Mouse (Mus musculus): Measurements from ENCODE around the gene Kirrel3. TPM values are rescaled to one million over a fixed set of nuclear protein-coding genes. Genes with fewer than 3 reads are reported as not detected.

Gene Kirrel3
- polyA plus RNA-seq, 1 experiment from 2014 or later, result 44.4 TPM

- ATAC-seq (ENCODE audit: low read depth), result no peak
- 15% methylated on average over 5 of the region's 5 CpGs for WGBS
- Histone ChIP-seq H3K9me3 (ENCODE audit: control insufficient read depth, low read length) (no peaks in the 10 kb centered on the region), H3K4me1 (ENCODE audit: control insufficient read depth, insufficient read depth, low read length) (peaks cover 10% of the 10 kb centered on the region; the same call in 1 of the 2 replicates), H3K27ac (ENCODE audit: low read depth, low read length) (no peak overlapping the region), H3K27me3 (ENCODE audit: control insufficient read depth, insufficient read depth, low read length) (peaks cover 6% of the 10 kb centered on the region), H3K36me3 (ENCODE audit: control insufficient read depth, insufficient read depth, low read length) (no peaks in the 10 kb centered on the region), H3K4me3 (ENCODE audit: low read depth, low read length) (peak overlapping the region; percentile 66), H3K9ac (replicated peaks; ENCODE audit: low read depth, low read length) (peak overlapping the region; percentile 67; the same call in 1 of the 2 replicates), H3K4me2 (ENCODE audit: low read depth, low read length) (peak overlapping the region; percentile 78)
These were observed 4.1 kb downstream of the Kirrel3 start for GRCm38 (mm10) chr9:34489760-34490159.

- no peak for ATAC-seq (ENCODE audit: low read depth)
These were observed 6.4 kb downstream of the Kirrel3 start for GRCm38 (mm10) chr9:34492121-34492520.

GRCm38 (mm10) chr9:34493571-34493970 lies 7.9 kb downstream of the Kirrel3 start:
- no peak overlapping the region for H3K4me2 ChIP-seq (ENCODE audit: low read depth, low read length)
- no peaks in the 10 kb centered on the region for H3K9me3 ChIP-seq (ENCODE audit: control insufficient read depth, low read length)
- H3K4me3 ChIP-seq (ENCODE audit: low read depth, low read length), result no peak overlapping the region
- H3K36me3 ChIP-seq (ENCODE audit: control insufficient read depth, insufficient read depth, low read length), result no peaks in the 10 kb centered on the region
- H3K27me3 ChIP-seq (ENCODE audit: control insufficient read depth, insufficient read depth, low read length), result peaks cover 4% of the 10 kb centered on the region
- no peak overlapping the region for H3K9ac ChIP-seq (replicated peaks; ENCODE audit: low read depth, low read length)
- no peak for ATAC-seq (ENCODE audit: low read depth)
- H3K27ac ChIP-seq (ENCODE audit: low read depth, low read length), result no peak overlapping the region
- 0 out of 2 replicates have a peak, but pooled peaks cover 5% of the 10 kb centered on the region for H3K4me1 ChIP-seq (ENCODE audit: control insufficient read depth, insufficient read depth, low read length)
- WGBS, result 32% methylated on average over 2 of the region's 2 CpGs

More at GRCm38 (mm10) chr9:34492121-34492520, 6.4 kb downstream of the Kirrel3 start:
- H3K36me3 ChIP-seq (ENCODE audit: control insufficient read depth, insufficient read depth, low read length), result no peaks in the 10 kb centered on the region
- H3K27me3 ChIP-seq (ENCODE audit: control insufficient read depth, insufficient read depth, low read length), result peaks cover 6% of the 10 kb centered on the region
- no peaks in the 10 kb centered on the region for H3K9me3 ChIP-seq (ENCODE audit: control insufficient read depth, low read length)
- no peak overlapping the region for H3K27ac ChIP-seq (ENCODE audit: low read depth, low read length)
- H3K9ac ChIP-seq (replicated peaks; ENCODE audit: low read depth, low read length), result no peak overlapping the region
- H3K4me1 ChIP-seq (ENCODE audit: control insufficient read depth, insufficient read depth, low read length), result 0 out of 2 replicates have a peak, but pooled peaks cover 5% of the 10 kb centered on the region
- 50% methylated on average over 3 of the region's 3 CpGs for WGBS
- H3K4me2 ChIP-seq (ENCODE audit: low read depth, low read length), result peak overlapping the region; percentile 78; the same call in 1 of the 2 replicates
- H3K4me3 ChIP-seq (ENCODE audit: low read depth, low read length), result no peak overlapping the region

GRCm38 (mm10) chr9:34498126-34498525 lies 12.4 kb downstream of the Kirrel3 start:
- Histone ChIP-seq H3K27ac (ENCODE audit: low read depth, low read length) (no peak overlapping the region), H3K9ac (replicated peaks; ENCODE audit: low read depth, low read length) (no peak overlapping the region), H3K4me2 (ENCODE audit: low read depth, low read length) (no peak overlapping the region), H3K4me1 (ENCODE audit: control insufficient read depth, insufficient read depth, low read length) (no peaks in the 10 kb centered on the region), H3K27me3 (ENCODE audit: control insufficient read depth, insufficient read depth, low read length) (no peaks in the 10 kb centered on the region), H3K4me3 (ENCODE audit: low read depth, low read length) (no peak overlapping the region), H3K36me3 (ENCODE audit: control insufficient read depth, insufficient read depth, low read length) (no peaks in the 10 kb centered on the region), H3K9me3 (ENCODE audit: control insufficient read depth, low read length) (no peaks in the 10 kb centered on the region)
- WGBS, result 92% methylated on average over 2 of the region's 2 CpGs
- ATAC-seq (ENCODE audit: low read depth), result no peak

- H3K27ac ChIP-seq (ENCODE audit: low read depth, low read length), result no peak overlapping the region
- no peaks in the 10 kb centered on the region for H3K27me3 ChIP-seq (ENCODE audit: control insufficient read depth, insufficient read depth, low read length)
- H3K4me1 ChIP-seq (ENCODE audit: control insufficient read depth, insufficient read depth, low read length), result no peaks in the 10 kb centered on the region
- H3K36me3 ChIP-seq (ENCODE audit: control insufficient read depth, insufficient read depth, low read length), result no peaks in the 10 kb centered on the region
- 6% methylated on average over 5 of the region's 5 CpGs for WGBS
- no peaks in the 10 kb centered on the region for H3K9me3 ChIP-seq (ENCODE audit: control insufficient read depth, low read length)
- H3K4me2 ChIP-seq (ENCODE audit: low read depth, low read length), result no peak overlapping the region
- ATAC-seq (ENCODE audit: low read depth), result peak; percentile 85
- H3K4me3 ChIP-seq (ENCODE audit: low read depth, low read length), result no peak overlapping the region
- H3K9ac ChIP-seq (replicated peaks; ENCODE audit: low read depth, low read length), result no peak overlapping the region
These were observed 13.0 kb downstream of the Kirrel3 start for GRCm38 (mm10) chr9:34498651-34499050.

- Histone ChIP-seq H3K4me1 (ENCODE audit: control insufficient read depth, insufficient read depth, low read length) (no peaks in the 10 kb centered on the region), H3K36me3 (ENCODE audit: control insufficient read depth, insufficient read depth, low read length) (no peaks in the 10 kb centered on the region), H3K4me2 (ENCODE audit: low read depth, low read length) (no peak overlapping the region), H3K9me3 (ENCODE audit: control insufficient read depth, low read length) (no peaks in the 10 kb centered on the region), H3K27me3 (ENCODE audit: control insufficient read depth, insufficient read depth, low read length) (no peaks in the 10 kb centered on the region), H3K4me3 (ENCODE audit: low read depth, low read length) (no peak overlapping the region), H3K27ac (ENCODE audit: low read depth, low read length) (no peak overlapping the region), H3K9ac (replicated peaks; ENCODE audit: low read depth, low read length) (no peak overlapping the region)
- ATAC-seq (ENCODE audit: low read depth), result no peak; the same call in 1 of the 2 replicates
- WGBS, result 58% methylated on average over 2 of the region's 2 CpGs
These were observed 21.5 kb downstream of the Kirrel3 start for GRCm38 (mm10) chr9:34507164-34507563.

GRCm38 (mm10) chr9:34518861-34519260 lies 33.2 kb downstream of the Kirrel3 start:
- Histone ChIP-seq H3K9ac (replicated peaks; ENCODE audit: low read depth, low read length) (no peak overlapping the region), H3K4me2 (ENCODE audit: low read depth, low read length) (no peak overlapping the region), H3K4me1 (ENCODE audit: control insufficient read depth, insufficient read depth, low read length) (no peaks in the 10 kb centered on the region), H3K27ac (ENCODE audit: low read depth, low read length) (no peak overlapping the region), H3K27me3 (ENCODE audit: control insufficient read depth, insufficient read depth, low read length) (no peaks in the 10 kb centered on the region), H3K9me3 (ENCODE audit: control insufficient read depth, low read length) (no peaks in the 10 kb centered on the region), H3K4me3 (ENCODE audit: low read depth, low read length) (no peak overlapping the region), H3K36me3 (ENCODE audit: control insufficient read depth, insufficient read depth, low read length) (no peaks in the 10 kb centered on the region)
- WGBS, result 84% methylated on average over 6 of the region's 6 CpGs
- ATAC-seq (ENCODE audit: low read depth), result no peak

GRCm38 (mm10) chr9:34520234-34520950 lies 34.7 kb downstream of the Kirrel3 start:
- Histone ChIP-seq H3K36me3 (ENCODE audit: control insufficient read depth, insufficient read depth, low read length) (no peaks in the 10 kb centered on the region), H3K4me2 (ENCODE audit: low read depth, low read length) (no peak overlapping the region)
- WGBS, result 37% methylated on average over 20 of the region's 20 CpGs

GRCm38 (mm10) chr9:34525695-34526094 lies 40.0 kb downstream of the Kirrel3 start:
- WGBS, result 78% methylated on average over 2 of the region's 2 CpGs
- Histone ChIP-seq H3K9me3 (ENCODE audit: control insufficient read depth, low read length) (no peaks in the 10 kb centered on the region), H3K36me3 (ENCODE audit: control insufficient read depth, insufficient read depth, low read length) (no peaks in the 10 kb centered on the region), H3K4me1 (ENCODE audit: control insufficient read depth, insufficient read depth, low read length) (no peaks in the 10 kb centered on the region), H3K27ac (ENCODE audit: low read depth, low read length) (no peak overlapping the region), H3K4me3 (ENCODE audit: low read depth, low read length) (no peak overlapping the region), H3K4me2 (ENCODE audit: low read depth, low read length) (no peak overlapping the region), H3K9ac (replicated peaks; ENCODE audit: low read depth, low read length) (no peak overlapping the region), H3K27me3 (ENCODE audit: control insufficient read depth, insufficient read depth, low read length) (no peaks in the 10 kb centered on the region)
- no peak for ATAC-seq (ENCODE audit: low read depth)

More at GRCm38 (mm10) chr9:34520234-34520950, 34.7 kb downstream of the Kirrel3 start:
- Histone ChIP-seq H3K4me1 (ENCODE audit: control insufficient read depth, insufficient read depth, low read length) (no peaks in the 10 kb centered on the region), H3K9ac (replicated peaks; ENCODE audit: low read depth, low read length) (no peak overlapping the region), H3K9me3 (ENCODE audit: control insufficient read depth, low read length) (no peaks in the 10 kb centered on the region), H3K27me3 (ENCODE audit: control insufficient read depth, insufficient read depth, low read length) (no peaks in the 10 kb centered on the region), H3K27ac (ENCODE audit: low read depth, low read length) (no peak overlapping the region), H3K4me3 (ENCODE audit: low read depth, low read length) (no peak overlapping the region)
- ATAC-seq (ENCODE audit: low read depth), result 0 out of 2 replicates have a peak, but pooled peaks have one; percentile 41

Data from neural tube, embryonic 14.5 days (tissue).